Mouse (Mus musculus) MEL (cell line): Measurements from ENCODE around the gene Hnrnph3. TPM values are rescaled to one million over a fixed set of nuclear protein-coding genes. Genes with fewer than 3 reads are reported as not detected.

Experiments
- DNase-seq: peaks from one replicate; pipeline ENCODE4 v3.0.0; 2011; ENCODE audit warnings: low read depth, low spot score
- H3K27ac ChIP-seq: 2 replicates; pipeline ENCODE4 v1.5.1; 2012; ENCODE audit warnings: low read depth, mild to moderate bottlenecking, control low read depth, low read length, moderate library complexity; ENCODE audit not compliant: control insufficient read depth
- H3K27me3 ChIP-seq, 2 experiments: fragments of 150-350 bp in 1 of 2; sonication (generic) in 1 of 2; 2 replicates each; pipeline ENCODE4 v1.6.1; 2012; ENCODE audit warnings: low read length in 2 of 2, mild to moderate bottlenecking in 2 of 2, improper control_type of control experiment in 1 of 2, moderate library complexity in 1 of 2; ENCODE audit not compliant: insufficient read depth in 2 of 2, control insufficient read depth in 1 of 2
- H3K36me3 ChIP-seq, 2 experiments: 2 replicates each; pipeline ENCODE4 v1.6.1; 2012 to 2014; ENCODE audit warnings: low read length in 2 of 2, improper control_type of control experiment in 1 of 2, inconsistent platforms in 1 of 2, mild to moderate bottlenecking in 1 of 2; ENCODE audit not compliant: insufficient read depth in 2 of 2, control insufficient read depth in 1 of 2
- H3K4me1 ChIP-seq, 2 experiments: fragments of 150-350 bp in 1 of 2; sonication (generic) in 1 of 2; 2 replicates each; pipeline ENCODE4 v1.6.1; 2012; ENCODE audit warnings: low read length in 2 of 2, improper control_type of control experiment in 1 of 2, mild to moderate bottlenecking in 1 of 2; ENCODE audit not compliant: insufficient read depth in 2 of 2, control insufficient read depth in 1 of 2
- H3K4me3 ChIP-seq, 2 experiments: fragments of 150-350 bp in 1 of 2; sonication (generic) in 1 of 2; 2 replicates each; pipeline ENCODE4 v1.5.1; 2012; ENCODE audit warnings: low read depth in 2 of 2, low read length in 2 of 2, mild to moderate bottlenecking in 2 of 2, moderate library complexity in 2 of 2, control low read depth in 1 of 2, improper control_type of control experiment in 1 of 2; ENCODE audit not compliant: control insufficient read depth in 1 of 2, insufficient read depth in 1 of 2
- H3K79me2 ChIP-seq: 2 replicates; pipeline ENCODE4 v1.6.1; 2012; ENCODE audit warnings: mild to moderate bottlenecking, low read length, moderate library complexity; ENCODE audit not compliant: control insufficient read depth, poor library complexity, insufficient read depth
- H3K9ac ChIP-seq: 2 replicates; pipeline ENCODE4 v1.6.1; 2012; ENCODE audit warnings: low read depth, mild to moderate bottlenecking, control low read depth, low read length, moderate library complexity; ENCODE audit not compliant: control insufficient read depth, poor library complexity, severe bottlenecking
- H3K9me3 ChIP-seq: fragments of 150-350 bp; sonication (generic); replicated peaks from 2 replicates; pipeline ENCODE4 v1.6.1; 2012; ENCODE audit warnings: mild to moderate bottlenecking, low read length, improper control_type of control experiment, moderate library complexity; ENCODE audit not compliant: insufficient read depth
- BHLHE40 ChIP-seq: IDR thresholded peaks from 2 replicates; pipeline ENCODE4 v1.6.1; 2012; ENCODE audit warnings: low read depth, mild to moderate bottlenecking, inconsistent platforms, low read length, improper control_type of control experiment, borderline replicate concordance
- CHD2 ChIP-seq: IDR thresholded peaks from 2 replicates; pipeline ENCODE4 v1.6.1; 2011; ENCODE audit warnings: low read length, improper control_type of control experiment
- E2F4 ChIP-seq: IDR thresholded peaks from 2 replicates; pipeline ENCODE4 v1.6.1; 2011; ENCODE audit warnings: low read depth, low read length, improper control_type of control experiment, borderline replicate concordance
- EP300 ChIP-seq, 2 experiments: IDR thresholded peaks; 2 replicates each; pipeline ENCODE4 v1.6.1; 2011; ENCODE audit warnings: improper control_type of control experiment in 2 of 2, low read length in 2 of 2, low read depth in 1 of 2, mild to moderate bottlenecking in 1 of 2
- HCFC1 ChIP-seq: IDR thresholded peaks from 2 replicates; pipeline ENCODE4 v1.6.1; 2012; ENCODE audit warnings: low read depth, mild to moderate bottlenecking, inconsistent platforms, low read length, improper control_type of control experiment, moderate library complexity
- KAT2A ChIP-seq: conservative IDR thresholded peaks from 2 replicates; pipeline ENCODE4 v1.6.1; 2012; ENCODE audit warnings: low read depth, low read length, improper control_type of control experiment, inconsistent platforms
- MEF2A ChIP-seq: IDR thresholded peaks from 2 replicates; pipeline ENCODE4 v1.6.1; 2014; ENCODE audit warnings: low read depth, mild to moderate bottlenecking, inconsistent platforms, low read length, improper control_type of control experiment; ENCODE audit not compliant: poor library complexity, insufficient replicate concordance, severe bottlenecking; ENCODE audit errors: extremely low read depth
- NELFE ChIP-seq: IDR thresholded peaks from 2 replicates; pipeline ENCODE4 v1.6.1; 2011; ENCODE audit warnings: low read depth, low read length, improper control_type of control experiment
- NRF1 ChIP-seq: IDR thresholded peaks from 2 replicates; pipeline ENCODE4 v1.6.1; 2014; ENCODE audit warnings: low read depth, mild to moderate bottlenecking, inconsistent platforms, low read length, improper control_type of control experiment, moderate library complexity; ENCODE audit not compliant: poor library complexity, insufficient read depth, severe bottlenecking
- POLR2A ChIP-seq, 2 experiments: IDR thresholded peaks; 2 replicates each; pipeline ENCODE4 v1.6.1; 2011 to 2012; ENCODE audit warnings: low read length in 2 of 2, mild to moderate bottlenecking in 2 of 2, control low read depth in 1 of 2, improper control_type of control experiment in 1 of 2, low read depth in 1 of 2, moderate library complexity in 1 of 2; ENCODE audit not compliant: control insufficient read depth in 1 of 2, insufficient read depth in 1 of 2, poor library complexity in 1 of 2
- POLR2AphosphoS2 ChIP-seq: IDR thresholded peaks from 2 replicates; pipeline ENCODE4 v1.6.1; 2011; ENCODE audit warnings: low read length, improper control_type of control experiment
- SMC3 ChIP-seq: IDR thresholded peaks from 2 replicates; pipeline ENCODE4 v1.6.1; 2011; ENCODE audit warnings: low read depth, low read length, improper control_type of control experiment
- TAL1 ChIP-seq: IDR thresholded peaks from 2 replicates; pipeline ENCODE4 v1.6.1; 2012; ENCODE audit warnings: mild to moderate bottlenecking, inconsistent platforms, low read length, moderate library complexity, mixed read lengths
- TBP ChIP-seq: IDR thresholded peaks from 2 replicates; pipeline ENCODE4 v1.8.0; 2011; ENCODE audit warnings: low read depth, low read length, improper control_type of control experiment
- TCF12 ChIP-seq: IDR thresholded peaks from 2 replicates; pipeline ENCODE4 v1.6.1; 2014; ENCODE audit warnings: low read depth, mild to moderate bottlenecking, inconsistent platforms, low read length, improper control_type of control experiment, moderate library complexity
- UBTF ChIP-seq: IDR thresholded peaks from 2 replicates; pipeline ENCODE4 v1.6.1; 2012; ENCODE audit warnings: low read depth, mild to moderate bottlenecking, inconsistent platforms, low read length, improper control_type of control experiment, moderate library complexity, borderline replicate concordance; ENCODE audit not compliant: insufficient read depth
- USF1 ChIP-seq: IDR thresholded peaks from 2 replicates; pipeline ENCODE4 v1.6.1; 2014; ENCODE audit warnings: low read depth, mild to moderate bottlenecking, inconsistent platforms, low read length, improper control_type of control experiment, moderate library complexity
- polyA plus RNA-seq, 2 experiments: library from polyadenylated mRNA; stranded (reverse) in 1 of 2; unstranded in 1 of 2; fragments of >175 nt in 1 of 2; fragments of >200 nt in 1 of 2; gene quantifications; 2 replicates each; pipeline versions ENCODE4 v1.2.1 to v1.2.4; 2012; ENCODE audit warnings: low replicate concordance in 2 of 2, low read depth in 1 of 2; ENCODE audit not compliant: insufficient read length in 2 of 2, insufficient read depth in 1 of 2, missing spikeins in 1 of 2
- total RNA-seq: library from RNA; depleted of rRNA; stranded (reverse); fragments of 300-350 nt; gene quantifications from 2 replicates; pipeline ENCODE4 v1.2.3, GENCODE M21; 2012

The Hnrnph3 gene
- total and polyA plus RNA-seq, 3 experiments, result 11.5 to 62.4 TPM; not detected in 1

DNA sequence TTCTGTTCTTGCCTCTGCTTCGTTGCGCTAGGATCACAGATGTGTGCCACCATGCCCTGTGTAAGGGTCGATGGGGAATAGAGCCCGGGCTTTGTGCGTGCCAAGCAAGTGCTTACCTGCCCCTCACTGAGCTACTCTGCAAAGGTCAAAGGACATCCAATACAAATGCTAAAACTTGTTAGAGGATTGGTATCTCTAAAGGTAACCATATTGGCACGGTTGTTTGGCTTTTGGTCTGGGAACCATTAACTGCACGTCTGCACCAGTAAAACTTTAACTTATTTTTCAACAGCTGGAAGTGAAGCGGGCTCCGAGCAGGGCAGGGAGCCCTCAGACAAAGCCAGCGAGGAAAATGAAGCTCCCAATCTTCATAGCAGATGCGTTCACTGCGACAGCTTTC lies 37.2 kb upstream of the Hnrnph3 start:
- no peaks in the 10 kb centered on the region; a peak in 2 of 4 replicates for H3K27me3 ChIP-seq
- TF ChIP-seq E2F4 (no peak), TBP (no peak), NRF1 (no peak), TCF12 (no peak), POLR2A (IDR thresholded peaks at IDR 0.05; ENCODE audit: control insufficient read depth in 1 of 2, insufficient read depth in 1 of 2, low read depth in 1 of 2, low read length in 2 of 2, poor library complexity in 1 of 2) (no peak), SMC3 (no peak)
- H3K36me3 ChIP-seq, result no peaks in the 10 kb centered on the region
- H3K27ac ChIP-seq, result no peak overlapping the region
- no peak overlapping the region for H3K4me3 ChIP-seq
- H3K4me1 ChIP-seq, result no peaks in the 10 kb centered on the region; a peak in 1 of 4 replicates
- DNase-seq, result no peak
- H3K9ac ChIP-seq, result no peak overlapping the region
- H3K79me2 ChIP-seq, result no peaks in the 10 kb centered on the region
- no peaks in the 10 kb centered on the region for H3K9me3 ChIP-seq

DNA sequence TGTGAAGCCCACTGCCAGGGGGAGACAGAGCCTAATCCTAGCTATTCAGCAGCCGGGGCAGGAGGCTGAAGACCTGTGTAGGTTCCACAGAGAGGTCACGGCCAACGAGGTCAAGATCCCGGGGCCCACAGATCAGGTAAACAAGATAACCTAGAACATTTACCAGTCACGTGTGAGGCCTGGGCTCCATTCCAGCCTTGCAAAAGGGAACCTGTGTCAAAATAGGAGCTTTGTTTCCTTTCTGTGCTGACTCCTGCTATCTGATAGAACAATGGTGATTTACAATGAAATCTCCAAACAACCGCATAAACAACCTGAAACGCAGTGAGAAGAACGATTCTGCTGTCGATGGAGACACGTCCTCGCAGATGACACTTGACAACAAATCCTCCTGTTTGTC lies 36.4 kb upstream of the Hnrnph3 start:
- H3K4me3 ChIP-seq, result no peak overlapping the region
- no peaks in the 10 kb centered on the region for H3K79me2 ChIP-seq
- H3K27me3 ChIP-seq, result no peaks in the 10 kb centered on the region; a peak in 2 of 4 replicates
- no peaks in the 10 kb centered on the region for H3K9me3 ChIP-seq
- H3K4me1 ChIP-seq, result no peaks in the 10 kb centered on the region; a peak in 1 of 4 replicates
- no peak overlapping the region for H3K27ac ChIP-seq
- DNase-seq, result peak; percentile 28
- no peak overlapping the region for H3K9ac ChIP-seq
- no peak for TF ChIP-seq POLR2AphosphoS2
- TF ChIP-seq UBTF, result no peak
- TF ChIP-seq USF1, result peak; percentile 85
- peak; percentile 63; the same call in 1 of the 2 replicates for TF ChIP-seq BHLHE40
- TF ChIP-seq, all 39 proteins: peak for 2
- no peaks in the 10 kb centered on the region for H3K36me3 ChIP-seq

DNA sequence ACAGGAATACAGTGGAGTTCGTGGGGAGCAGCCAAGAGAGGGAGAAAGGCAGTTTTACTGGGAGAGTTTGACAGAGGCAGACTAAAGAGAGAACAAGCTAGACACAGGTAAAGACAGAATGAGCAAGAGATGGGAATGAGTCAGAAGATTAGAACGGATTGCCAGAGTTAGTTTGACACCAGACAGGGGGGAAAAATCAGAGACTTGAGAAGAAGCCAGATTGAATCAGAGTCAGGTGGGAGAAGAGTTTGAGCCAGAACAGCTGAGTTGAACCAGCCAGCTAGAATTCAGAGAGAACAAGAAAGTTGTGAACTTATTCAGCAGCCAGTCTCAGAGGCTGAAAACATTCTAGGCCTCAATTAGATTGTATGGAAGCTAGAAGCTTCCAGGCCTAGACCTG lies 35.8 kb upstream of the Hnrnph3 start, which contains the start of gene Pbld1:
Gene Pbld1 (plus strand): TSS at position 301 of the 400 bp plus-strand sequence.
- TF ChIP-seq NELFE, result no peak
- TF ChIP-seq BHLHE40, result no peak
- TF ChIP-seq HCFC1, result no peak
- TF ChIP-seq POLR2A (IDR thresholded peaks at IDR 0.05; ENCODE audit: control insufficient read depth in 1 of 2, insufficient read depth in 1 of 2, low read depth in 1 of 2, low read length in 2 of 2, poor library complexity in 1 of 2), result no peak
- TF ChIP-seq MEF2A, result no peak
- no peak for TF ChIP-seq KAT2A
- no peak for TF ChIP-seq EP300 (IDR thresholded peaks at IDR 0.05; ENCODE audit: low read depth in 1 of 2, low read length in 2 of 2)
- no peak for TF ChIP-seq CHD2
- TF ChIP-seq TAL1, result no peak
- no peaks in the 10 kb centered on the region; a peak in 2 of 4 replicates for H3K27me3 ChIP-seq
- H3K4me3 ChIP-seq, result no peak within 1 kb of the TSS
- no peak within 1 kb of the TSS for H3K27ac ChIP-seq
- H3K9ac ChIP-seq, result no peak within 1 kb of the TSS
- no peak for DNase-seq
- H3K36me3 ChIP-seq, result no peaks in the 10 kb centered on the region
- H3K9me3 ChIP-seq, result no peaks in the 10 kb centered on the region
- H3K4me1 ChIP-seq, result no peaks in the 10 kb centered on the region; a peak in 1 of 4 replicates
- no peaks in the 10 kb centered on the region for H3K79me2 ChIP-seq
